Mouse (Mus musculus) CH12F3 (cell line): Measurements from ENCODE around the gene Meis1.

Experiments used
- in situ Hi-C: fragments of 300-500 bp; cut with MboI; formaldehyde crosslinking; loops from 2 replicates; pipeline ENCODE4 v1.14.3; 2020; ENCODE audit warnings: low sequenced_read_pairs

Gene Meis1

DNA sequence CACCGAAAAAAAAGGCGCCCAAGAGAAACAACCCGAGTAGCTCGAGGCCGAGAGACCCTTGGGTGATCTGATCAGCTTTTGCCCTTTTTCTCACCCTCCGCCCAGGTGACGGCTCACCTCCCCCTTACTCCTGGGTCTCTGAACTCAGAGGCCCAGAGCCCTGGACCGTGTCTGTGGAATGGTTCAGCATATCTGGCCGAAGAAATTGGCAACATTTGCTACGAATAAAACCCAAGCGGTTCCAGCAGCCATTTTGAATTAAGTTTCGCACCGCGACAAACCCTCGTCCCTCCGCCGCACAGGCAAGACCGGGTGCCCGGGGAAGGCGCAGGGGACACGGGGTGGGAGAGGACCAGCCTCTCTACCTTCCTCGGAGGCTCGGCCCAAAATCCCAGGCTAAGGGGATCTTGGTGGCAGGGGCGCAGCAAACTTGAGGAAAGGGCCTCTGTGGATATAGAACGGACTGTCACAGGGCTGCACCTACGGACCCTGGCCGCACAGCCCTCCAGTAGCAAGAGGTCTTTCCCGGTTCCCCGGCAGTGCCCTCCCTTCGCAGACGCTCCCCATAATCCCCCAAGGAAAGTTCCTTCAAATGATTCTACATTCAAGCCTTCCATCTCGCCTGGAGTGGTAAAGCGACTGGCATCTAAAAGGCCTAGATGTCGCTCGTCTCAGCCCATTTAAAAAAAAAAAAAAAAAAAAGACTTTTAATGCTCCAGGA is 4.2 kb downstream of the Meis1 start:
- in situ Hi-C loops, result no loop called here

DNA sequence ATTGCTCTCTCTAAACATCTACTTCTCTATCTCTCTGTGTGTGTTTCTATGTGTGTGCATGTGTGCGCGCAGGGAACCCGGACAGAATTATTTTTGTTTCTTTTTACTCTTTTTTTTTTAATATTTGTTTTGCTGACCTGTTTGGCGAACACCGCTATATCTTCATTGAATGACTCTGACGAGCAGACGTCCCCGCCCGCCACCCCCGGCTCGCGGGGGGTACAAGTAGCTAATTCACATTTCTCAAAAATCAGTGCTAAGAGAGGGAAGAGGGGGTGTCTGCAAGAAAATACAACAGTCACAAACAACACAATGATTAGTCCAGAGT is 4.7 kb downstream of the Meis1 start:
- in situ Hi-C loops, result no loop called here

DNA sequence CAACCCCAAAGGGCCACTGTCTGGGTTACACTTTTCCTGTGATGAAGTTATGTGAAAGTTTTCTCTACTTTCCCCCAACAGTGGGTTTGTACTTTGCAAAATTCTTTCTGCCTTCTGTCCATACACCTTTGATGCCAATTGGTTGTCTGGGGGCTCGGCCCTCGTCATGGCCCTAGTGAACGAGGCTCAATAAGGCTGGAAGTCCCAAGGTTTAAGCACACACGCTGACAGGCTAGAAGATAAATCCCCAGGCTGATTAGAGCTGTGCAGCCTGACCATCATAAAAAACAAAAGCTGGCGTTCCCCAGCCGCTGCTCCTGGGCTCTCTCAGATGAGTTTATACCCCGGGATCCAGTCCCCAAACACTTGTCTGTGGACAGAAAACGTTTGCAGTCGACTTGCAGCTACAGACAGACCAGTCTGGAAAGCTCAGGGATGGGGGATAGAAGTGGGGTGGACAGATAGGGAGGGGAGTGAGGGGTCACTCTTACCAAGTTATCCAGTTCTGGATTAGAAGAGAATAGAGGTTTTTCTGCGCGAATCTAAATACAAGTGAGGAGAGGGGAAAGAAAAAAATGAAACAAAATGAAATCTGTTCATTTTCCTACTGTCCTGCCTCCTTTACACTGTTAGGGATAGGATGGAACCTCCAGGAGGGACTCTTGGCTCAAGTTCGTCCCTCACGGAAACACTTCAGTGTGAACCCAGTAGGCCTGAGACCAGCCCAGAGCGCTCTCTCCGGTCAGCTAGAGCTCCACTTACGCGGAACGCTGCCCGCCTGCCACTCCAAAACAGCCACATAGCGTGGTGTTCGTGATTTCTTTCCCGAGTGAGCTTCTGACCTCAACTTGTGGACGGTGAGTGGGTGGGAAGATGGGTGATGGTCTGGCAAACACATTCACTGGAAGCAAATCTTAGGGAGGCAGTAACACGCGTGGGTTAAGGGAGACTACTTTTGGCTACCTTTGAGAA is 5.4 kb downstream of the Meis1 start:
- in situ Hi-C loops, result no loop called here

DNA sequence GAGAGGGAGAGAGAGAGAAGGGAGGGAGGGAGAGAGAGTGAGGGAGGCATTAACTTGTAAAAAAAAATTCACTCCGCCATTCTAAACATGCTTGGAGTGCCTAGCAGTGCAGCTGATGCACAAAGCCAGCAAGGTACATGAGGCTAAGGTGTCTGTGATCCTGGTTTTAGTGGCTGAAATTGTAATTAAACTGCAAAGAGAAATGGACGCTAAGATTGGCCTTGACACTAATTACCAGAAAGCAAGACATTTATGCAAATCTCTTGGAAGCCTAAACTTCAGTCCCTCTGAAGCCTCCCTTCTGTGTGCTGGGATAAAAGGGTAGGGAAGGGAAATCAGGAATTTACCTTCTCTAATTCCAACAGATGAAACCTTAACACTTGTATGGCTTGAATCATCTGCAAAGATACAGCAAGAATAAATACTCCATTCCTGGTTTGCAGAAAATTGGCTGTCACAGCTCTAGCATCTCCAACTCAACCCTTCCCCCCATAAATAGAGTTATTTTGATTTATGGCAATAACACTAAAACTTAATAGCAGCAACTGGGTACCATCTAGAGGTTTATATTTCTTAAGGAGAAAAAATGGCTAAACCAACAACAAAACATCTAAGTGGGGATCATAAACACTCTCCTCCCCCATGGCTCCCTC is 6.2 kb downstream of the Meis1 start:
- in situ Hi-C loops, result no loop called here

DNA sequence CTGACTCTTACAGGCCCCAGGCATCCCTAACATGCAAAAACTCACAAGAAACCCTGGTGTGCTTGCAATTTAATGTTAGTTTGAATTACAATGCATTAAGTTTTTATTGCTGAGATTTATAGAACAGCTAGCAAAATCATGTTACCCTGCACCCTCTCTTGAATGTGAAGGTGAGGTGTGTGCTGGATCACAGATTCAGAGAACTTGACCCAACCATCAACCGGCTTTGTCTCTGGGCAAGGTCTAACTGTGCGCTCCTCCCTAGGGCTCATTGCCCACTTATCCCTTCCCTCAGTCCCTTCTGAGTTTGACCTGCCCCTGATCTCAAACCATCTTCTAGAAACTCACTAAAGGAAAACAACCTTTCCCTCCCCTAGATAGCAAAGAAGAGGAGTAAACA is 6.8 kb downstream of the Meis1 start:
- in situ Hi-C loops, result no loop called here

DNA sequence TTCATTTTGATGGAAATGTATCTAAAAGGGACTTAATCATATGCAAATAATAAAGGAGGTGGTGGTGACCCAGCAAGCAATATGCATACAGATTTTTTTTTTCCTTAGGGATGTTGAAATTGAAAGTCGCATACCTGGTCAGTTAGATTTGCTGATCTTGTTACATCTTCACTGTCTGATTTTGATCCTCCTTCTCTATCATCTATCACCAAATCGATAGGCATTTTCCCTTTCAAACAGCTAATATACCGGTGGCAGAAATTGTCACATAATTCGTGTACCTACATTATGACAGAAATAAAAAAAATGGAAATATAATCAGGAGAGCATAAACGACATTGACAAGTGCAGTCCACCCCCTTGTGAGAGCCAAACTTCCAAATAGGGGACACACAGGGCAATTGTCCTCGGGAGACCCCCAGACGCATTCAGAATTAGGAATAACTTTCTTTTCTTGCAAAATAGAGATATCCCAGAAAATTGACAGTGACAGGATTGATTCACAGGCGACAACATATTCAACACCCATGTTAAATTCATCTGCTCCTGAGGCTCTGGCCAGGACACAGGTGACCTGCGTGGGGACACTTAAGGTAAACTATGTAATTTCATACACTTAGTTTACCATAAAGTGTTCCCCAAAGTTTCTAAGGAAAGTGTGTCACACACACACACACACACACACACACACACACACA is 7.5 kb downstream of the Meis1 start:
- in situ Hi-C loops, result no loop called here

DNA sequence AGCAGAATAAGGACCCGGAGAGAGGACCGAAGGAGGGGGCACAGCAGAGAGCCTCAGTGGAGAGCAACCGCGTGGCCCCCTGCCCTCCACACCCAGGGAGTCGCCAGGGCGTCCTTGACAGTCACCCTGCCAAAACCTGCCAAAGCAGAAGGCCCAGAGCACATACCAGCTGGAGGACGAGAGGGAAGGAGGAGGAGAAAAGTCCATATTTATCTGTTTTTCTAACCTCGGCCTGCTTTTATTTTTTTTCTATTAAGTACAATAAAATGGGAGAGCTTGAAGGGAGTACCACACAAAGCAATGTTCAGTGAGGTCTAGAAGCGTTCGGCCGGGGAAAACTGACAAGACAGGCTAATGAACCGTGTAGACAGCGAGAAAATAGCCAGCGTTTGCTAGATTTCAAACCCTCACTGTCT is 8.4 kb downstream of the Meis1 start:
- in situ Hi-C loops, result no loop called here

DNA sequence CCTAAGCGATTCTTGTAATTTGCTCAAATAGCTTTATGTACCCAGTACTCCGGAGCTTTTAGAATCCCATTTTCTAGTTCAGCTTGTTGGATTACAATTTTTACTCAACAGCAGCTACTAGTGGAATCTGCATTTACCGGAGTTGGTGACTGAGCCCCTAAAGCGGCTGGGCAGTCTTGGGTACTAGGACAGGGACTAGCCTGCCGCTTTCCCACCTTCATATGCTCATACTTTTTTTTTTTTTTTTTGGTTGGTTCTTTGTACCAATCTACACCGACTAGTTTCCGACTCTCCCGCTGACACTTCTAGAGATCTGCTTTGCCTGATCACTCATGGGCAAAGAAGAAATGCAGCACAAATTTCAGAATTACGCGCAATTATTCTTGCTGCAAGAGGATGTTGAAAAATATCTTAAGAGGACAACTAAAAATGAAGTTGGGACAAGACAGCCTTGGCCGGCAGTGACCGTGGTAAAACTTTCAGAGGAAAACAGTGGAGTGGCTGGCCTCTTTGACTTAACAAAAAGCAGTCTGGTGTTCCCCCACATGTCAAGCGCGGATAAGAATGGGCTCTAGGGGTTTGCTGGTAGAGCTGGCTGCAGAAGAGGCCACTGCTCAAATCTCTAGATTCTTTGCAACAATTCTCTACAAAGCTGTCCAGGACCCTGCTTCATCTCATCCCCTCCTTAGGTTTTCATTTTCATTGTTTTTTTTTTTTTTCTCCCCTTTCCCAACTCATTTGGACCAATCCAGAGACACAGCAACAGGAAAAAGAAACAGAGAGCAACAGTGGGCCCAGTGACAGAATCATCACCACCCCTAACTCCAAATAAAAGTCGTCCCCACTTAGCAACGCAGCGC is 9.0 kb downstream of the Meis1 start:
- in situ Hi-C loops, result no loop called here

DNA sequence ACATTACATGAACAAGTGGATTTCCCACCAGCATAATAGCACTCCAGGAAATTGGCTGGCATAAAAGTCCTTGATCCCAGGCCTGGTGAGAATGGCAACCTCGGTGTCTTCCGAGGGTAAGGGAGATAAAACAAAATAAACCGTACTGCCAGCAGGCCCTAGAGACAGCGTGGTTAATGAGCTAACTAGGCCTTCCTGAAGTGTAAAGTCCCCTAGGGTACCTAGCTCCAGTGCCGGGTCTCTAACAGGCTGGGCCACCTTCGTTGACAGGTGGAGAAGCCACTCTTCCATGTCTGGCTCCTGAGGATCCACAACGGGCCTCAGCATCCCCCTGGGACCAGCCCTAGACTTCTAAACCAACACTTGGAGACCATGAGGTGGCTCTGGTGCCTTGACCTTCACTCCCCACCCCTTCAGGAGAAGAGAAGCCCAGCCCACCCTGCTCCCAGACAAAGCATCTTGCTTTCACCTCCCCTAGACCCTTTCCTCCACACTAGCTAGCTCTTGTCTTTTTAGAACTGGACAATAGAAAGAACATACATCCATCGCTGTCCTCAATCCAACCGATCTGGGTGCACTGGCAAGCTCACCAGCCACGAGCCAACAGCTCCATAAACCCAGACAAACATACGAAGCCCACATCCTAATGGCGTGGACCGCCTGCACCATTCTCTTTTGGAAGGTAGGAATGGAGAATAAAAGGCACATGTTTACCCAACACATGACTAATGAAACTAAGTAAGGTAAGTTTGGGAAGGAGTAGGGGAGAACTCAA is 10.0 kb downstream of the Meis1 start:
- in situ Hi-C loops, result no loop called here

DNA sequence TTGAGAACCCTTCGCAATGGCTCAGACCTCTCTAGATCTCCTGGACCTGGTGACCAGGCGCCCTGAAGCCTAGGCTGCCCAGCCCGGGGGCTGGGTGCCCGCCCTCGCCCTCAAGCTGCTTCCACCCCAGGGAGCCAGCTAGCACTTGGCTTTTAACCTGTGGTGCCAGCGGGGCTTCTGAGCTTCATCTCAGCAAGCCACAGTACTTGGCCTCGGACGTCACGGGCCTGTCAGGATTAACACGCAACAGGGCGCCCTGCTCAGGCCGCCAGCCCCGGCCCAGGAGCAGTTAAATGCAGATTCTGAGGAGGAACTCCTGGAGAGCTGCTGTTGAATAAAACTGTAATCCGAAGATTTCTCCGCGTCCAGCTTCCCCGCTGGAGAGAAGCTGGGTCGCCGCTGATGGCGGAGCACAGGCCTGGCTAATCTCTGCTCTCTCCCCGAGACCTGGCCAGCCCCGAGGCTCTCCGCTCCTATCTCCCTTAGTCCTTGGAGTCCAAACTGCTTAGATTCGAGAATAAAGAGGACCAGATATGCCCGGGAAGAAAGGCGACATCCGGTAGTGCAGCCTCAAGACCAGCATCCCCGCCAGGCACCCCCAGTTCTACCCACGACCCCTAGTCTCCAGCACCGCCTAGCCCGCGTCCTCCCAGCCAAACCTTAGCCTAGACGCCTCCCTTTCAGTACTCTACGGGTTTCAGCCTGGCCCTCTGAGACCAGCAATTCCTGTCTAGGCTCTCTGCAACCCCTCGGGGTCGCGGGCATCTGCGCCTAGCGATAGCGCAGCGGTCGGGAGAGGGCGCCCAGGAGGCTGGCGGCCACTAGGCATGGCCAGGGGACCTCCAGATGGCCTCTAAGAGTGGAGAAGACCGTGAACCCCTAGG is 11.0 kb downstream of the Meis1 start:
- in situ Hi-C loops, result no loop called here

DNA sequence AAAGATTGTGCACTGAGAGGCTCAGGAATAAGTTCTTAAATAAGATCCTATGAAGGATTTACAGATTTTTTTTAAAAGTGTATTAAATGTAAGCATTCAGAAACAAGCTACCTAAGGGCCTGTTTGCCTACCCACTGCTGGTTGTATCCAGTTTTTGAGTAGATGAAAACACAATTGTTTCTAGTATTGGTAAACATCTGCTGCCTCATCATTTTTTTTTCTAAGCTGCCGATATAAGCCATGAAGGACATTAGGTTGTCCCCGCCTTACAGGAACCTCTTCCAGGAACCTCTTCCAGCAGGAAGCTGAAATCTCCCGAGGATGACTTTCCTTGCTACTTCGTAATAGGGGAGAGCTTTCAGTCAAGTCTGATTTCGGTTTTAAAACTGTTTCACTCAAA is 11.7 kb downstream of the Meis1 start:
- in situ Hi-C loops, result no loop called here

DNA sequence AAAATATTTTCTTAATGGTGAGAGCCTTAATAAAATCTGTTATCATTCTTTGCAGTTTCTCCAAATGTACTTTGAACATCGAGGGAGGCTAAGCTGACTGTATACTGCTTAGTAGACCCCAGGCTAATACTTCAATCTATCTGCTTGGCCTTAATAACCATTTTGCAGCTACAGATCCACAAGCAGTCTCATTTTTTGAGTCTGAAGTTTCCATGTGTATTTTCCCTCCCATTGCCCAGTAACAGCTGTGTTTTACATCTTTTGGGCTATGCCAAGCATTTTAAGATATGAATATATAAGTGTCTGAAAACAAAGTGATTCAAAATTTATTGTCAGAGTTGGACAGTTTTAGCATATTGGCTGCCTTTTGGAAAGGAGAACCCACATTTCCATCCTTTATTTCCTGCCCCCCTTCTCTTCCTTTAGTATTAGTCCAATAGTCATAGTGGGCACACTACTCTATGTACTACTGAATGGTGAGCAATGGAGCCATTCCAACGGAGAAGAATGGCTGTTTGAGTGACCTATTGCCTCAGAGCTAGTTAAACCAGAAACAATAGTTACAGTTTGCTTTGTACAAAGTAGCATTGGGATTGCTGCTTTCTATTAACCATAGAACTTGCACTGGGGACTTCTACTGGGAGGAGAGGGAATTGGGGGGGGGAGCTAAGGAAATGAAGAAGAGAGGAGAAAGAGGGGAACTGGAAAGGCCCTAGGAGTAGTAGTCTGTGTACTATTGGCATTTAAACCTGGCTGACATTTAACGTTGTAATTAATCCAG is 12.7 kb downstream of the Meis1 start:
- in situ Hi-C loops, result no loop called here

DNA sequence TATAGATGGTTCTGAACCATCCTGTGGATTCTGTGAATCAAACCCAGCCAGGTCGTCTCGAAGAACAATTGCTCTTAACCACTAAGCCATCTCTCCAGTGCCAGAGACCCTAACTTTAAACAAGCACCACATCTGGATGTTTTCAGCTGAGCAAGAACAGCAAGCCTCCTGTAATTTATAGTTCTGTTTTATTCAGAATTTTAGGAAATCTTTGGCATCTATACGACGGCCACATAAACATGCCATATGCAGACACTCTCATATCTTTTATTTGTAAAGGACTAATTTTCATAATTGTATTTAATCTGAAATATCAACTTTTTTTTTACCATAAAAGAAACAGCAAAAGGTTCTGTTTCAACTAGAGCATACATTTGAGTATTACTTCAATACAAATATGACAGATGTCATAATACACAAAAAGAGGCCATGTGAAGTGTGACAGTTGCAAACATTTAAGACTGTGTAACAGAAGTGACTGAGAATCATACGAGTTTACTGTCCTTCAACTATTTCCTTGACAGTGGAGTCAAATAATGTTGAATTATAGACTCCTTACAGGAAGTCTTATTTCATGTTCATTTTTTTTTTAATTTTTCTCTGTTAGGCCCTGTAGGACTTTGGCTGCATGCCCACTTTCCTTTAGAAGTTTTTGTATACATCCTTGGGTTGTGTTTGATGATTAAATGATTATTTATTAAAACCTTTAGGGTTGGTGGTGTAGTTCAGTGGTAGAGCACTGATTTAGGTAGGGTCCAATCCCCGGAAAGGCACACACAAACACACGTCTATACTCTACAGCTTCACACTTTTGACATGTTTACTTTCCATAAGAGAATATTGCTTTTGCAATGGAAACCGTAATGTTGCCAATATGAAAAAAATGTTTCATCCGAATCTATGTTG is 13.5 kb downstream of the Meis1 start:
- in situ Hi-C loops, result no loop called here

DNA sequence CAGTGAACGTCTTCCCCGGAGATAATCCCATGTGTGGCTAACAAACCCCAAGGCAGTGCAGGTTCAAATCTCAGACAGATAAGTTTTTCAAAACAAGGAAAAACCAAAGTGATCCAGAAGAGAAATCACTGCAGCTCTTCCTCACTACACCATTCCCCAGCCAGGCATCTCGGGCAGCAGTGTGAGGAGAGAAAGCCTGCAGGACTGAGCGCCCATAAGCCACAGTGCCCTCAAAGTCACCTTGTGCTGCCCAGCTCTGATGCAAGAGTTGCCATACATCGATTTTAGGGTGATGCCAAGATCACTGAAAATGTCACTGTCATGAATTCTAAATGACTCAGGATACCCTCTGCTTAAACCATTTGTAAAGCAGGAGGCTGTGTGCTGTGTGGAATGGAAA is 15.7 kb downstream of the Meis1 start:
- in situ Hi-C loops, result no loop called here

DNA sequence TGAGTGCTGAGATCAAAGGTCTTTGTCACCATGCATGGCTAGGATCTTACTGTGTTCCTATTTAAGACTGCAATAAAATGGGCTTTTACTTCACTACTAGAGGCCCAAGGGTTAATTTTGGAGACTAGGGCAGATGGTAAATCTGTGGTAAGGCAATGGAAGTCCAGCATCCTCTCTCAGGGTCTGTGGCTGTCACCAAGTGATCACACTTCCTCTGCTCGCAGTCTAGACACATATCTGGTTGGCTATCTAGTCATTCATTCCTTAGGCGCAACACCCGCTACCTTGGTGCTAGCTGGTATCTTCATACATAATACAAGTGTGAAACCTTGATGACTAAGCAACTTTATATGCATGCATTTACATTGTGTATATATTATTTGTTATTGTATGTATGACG is 22.0 kb downstream of the Meis1 start:
- in situ Hi-C loops, result no loop called here

DNA sequence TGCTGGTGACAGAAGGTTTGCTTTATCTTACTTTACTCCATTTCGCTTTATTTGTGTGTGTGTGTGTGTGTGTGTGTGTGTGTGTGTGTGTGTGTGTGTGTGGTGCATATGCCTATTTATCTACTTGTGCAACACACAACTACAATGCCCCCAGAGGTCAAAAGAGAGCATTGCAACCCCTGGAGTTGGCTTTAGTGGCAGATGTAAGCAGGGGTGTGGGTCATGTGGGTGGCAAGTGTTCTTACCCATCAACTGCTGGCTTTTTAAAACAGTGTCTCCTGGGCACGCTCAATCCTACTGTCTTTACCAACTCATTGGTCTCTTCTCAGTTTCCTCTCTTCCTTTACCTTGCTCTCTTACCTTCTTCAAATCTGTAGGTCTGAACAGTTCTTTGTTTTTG is 22.5 kb downstream of the Meis1 start:
- in situ Hi-C loops, result no loop called here

DNA sequence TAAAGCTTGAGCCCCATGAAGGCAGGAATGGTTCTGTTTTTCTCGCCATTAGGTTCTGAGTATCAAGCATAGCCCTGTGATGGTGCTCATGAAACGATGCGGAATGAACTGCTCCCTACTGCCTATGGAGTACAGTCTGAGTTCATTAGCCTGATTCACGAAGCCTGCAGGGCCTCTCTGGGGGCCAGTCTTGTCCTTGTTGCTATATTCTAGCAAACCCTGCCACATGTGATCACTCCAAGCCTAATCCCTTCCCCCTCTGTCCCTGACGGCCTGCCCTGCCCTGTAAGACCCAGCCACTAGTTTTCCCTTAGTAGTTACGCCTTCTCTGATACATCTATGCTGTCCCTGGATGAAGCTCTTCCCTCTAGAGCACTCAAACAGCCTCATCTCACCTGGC is 26.0 kb downstream of the Meis1 start:
- in situ Hi-C loops, result no loop called here
